Mouse (Mus musculus) urinary bladder, postnatal 14 days (tissue): Measurements from ENCODE around the gene Plekhn1.

Experiments used
- DNase-seq: peaks from one replicate; pipeline ENCODE4 v3.0.0; 2021; ENCODE audit warnings: low spot score

The Plekhn1 gene

DNA sequence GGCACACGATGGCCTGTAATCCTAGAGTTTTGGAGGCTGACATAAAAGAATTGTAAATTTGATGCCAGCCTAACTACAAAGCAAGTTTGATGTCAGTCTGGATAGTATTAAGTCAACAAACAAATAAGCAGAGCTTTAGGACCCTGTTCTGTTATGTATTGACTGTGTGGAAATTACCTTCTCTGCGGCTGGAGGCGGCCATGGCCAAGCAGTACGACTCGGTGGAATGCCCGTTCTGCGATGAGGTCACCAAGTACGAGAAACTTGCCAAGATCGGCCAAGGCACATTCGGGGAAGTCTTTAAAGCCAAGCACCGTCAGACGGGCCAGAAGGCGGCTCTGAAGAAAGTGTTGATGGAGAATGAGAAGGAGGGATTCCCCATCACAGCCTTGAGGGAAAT is 21.5 kb downstream of the Plekhn1 start:
- DNase-seq, result no peak

DNA sequence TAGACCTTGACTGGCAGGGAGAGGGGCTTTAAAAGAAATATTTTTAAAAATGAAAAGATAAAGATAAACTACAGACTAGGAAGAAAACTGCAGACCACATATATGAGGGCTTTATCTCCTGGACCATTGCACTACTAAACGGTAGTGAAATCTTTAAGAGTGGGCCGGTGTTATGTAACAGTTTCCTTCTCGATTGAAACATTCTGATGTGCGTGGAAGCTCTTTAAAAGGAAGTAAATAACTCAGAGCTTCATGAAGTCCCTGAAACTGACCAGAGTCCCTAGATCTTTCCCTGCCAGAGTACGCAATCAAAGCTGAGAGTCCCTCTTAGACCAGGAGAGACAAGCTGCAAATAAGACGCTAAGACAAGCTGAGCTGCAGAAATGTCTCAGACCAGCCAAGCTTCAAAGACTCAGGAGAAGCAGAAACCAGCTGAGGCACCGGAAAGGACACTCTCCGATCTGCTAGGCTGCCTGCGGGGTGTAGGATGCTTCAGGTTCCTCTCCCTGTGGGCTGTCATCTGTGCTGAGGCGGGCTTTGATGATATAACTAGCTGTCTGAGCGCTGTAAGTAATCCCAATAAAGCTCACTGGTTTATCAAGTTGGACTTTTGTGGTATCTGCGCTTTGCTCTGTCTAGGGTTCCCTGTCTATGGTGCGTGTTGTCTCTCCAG is 24.6 kb downstream of the Plekhn1 start:
- no peak for DNase-seq

DNA sequence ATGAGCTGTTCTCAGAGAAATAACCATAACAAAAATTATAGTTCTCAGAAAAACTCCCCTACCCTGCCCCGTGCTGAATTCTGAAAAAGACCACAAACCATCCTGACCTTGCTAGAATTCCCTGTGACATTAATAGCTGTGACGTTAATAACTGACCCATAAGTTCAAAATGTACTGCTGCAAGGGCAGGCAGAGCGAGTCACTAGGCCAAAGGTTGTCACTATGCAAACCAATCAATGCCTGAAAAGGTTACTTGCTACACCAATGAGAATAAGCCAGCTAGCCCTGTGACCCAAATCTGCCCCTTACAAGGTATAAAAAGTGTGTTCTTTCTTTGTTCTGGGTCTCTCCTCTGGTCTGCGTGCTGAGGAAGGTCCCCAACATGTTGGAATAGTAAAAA is 25.8 kb downstream of the Plekhn1 start:
- no peak for DNase-seq

DNA sequence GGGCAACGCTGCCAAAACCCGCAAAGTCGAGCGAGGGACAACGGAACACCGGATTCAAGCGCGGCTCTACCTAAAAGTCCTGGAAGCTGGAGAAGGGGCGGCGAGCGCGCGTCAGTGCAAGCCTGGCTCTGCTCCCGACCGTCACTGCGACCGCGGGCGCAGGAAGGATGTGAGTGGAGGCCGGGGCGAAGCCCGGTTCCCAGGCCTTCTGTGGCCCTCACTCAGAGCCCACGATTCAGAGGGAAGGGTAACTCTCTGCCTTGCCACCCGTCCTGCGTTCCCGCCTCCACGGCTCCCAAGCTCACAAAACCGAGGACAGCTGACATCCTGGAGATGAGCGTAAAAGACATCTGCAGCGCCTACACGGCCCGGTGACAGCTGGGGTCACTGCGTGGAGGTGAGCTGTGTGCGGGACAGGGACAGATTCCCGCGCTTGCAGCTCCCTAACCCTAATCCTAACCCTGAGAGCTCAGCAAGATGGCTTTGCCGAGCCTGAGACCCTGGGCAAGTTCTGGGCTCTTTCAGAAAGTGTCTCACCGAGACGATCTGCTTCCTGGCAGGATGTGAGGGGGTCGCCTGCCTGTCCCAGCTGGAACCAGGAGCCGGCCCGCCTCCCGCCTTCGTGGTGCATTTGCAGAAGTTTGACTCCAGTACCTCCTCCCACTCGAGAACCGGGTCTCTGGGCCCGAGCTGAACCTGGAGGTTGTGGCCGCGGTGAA is 31.1 kb downstream of the Plekhn1 start:
- DNase-seq, result peak; percentile 24

DNA sequence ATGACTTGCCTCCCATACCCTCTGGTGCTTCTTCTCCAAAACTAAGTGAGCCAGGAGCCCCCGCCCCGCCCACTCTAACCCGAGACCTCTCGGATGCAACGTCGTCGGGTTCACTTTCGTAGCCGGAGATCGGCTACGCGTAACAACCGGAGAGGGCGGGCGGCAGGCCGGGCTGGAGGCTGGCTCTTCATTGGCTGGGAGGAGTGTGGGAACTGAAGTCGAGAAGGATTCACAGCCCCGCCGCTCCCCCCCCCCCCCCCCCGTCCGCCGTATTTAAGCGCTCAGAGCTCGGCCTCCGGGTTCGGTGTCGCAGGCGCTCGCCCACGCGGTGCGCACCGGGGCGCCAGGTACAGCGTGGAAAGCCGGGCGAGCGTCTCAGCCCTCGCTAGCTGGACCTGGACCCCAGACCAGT is 31.6 kb downstream of the Plekhn1 start, which contains the start of gene AW011738:
Gene AW011738, plus strand, starts transcription at position 304 of the 412 bp plus-strand sequence.
- DNase-seq, result peak; percentile 70

DNA sequence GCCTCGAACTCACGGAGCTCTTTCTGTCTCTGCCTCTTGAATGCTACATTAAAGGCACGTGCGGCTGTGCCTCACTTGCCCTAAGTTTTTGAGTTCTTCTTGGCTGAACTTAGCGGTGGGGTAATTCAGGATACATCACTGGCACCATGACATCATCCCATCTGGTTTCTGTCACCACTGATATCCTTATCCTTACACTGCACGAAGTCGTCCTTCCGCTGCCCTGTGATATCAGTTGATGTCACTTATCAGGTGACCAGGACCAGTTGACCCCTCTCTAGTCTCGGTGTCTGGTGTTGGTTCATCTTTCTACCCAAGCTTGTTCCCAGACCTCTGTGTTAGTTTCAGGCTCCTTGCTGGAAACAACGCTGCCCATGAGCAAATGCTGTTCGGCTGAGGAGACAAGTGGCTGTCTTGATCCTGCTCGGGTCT is 32.2 kb downstream of the Plekhn1 start:
- no peak for DNase-seq

DNA sequence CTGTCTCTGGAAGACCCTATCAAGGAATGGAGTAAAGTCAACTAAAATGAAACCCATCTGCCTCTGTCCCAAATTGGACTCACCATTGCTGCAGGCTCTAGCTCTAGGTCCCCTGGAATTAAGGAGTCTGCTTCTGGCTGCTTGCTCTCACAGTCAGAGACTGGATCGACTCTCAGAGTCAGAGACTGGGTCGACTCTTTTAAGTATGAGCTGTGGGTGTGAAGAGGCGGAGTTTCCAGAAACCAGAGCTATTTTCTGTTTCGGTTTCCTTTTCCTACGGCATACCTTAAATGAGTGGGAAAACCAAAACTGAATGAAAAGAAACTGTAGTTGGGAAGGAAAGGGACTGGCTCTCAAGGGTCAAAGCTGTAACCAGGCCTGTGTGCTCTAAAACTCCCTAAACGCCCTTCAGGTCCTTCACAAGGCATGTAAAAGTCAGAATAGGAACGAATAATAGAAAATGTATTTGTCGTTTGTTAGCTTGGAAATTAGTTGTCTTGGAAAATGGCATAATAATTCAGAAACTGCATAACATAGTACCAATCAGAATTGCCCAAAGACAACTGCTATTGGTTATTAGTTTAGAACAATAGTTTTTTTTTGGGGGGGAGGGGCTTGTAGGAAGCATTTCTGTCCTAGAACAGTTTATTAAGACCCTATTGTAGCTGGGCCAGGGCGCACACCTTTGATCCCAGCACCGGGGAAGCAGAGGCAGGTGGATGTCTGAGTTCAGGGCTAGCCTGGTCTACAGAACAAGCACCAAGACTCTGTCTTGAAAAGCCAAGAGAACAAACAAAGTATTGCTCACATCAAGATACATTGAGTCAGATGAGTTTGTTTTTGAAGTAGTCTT is 33.8 kb downstream of the Plekhn1 start, which contains the start of gene Isg15:
Gene Isg15, minus strand, starts transcription at position 196 of the 853 bp plus-strand sequence.
- no peak for DNase-seq

DNA sequence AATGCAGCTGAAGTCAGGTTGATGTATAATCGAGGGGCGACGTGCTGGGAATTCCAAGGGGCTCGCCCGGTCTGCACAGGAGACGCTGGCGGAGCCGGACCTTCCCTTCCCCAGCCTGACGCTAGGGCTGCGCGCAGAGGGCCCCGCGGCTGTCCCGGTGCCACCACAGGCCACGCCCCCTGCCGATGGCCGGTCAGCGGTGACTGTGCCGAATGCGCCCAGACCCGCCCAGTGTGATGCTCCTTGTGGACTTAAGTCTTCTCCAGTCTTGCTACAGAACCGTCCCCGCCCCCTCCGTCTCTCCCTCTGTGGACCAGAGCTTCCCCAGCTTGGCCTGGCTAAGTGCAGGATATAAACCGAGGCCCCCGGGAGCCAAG is 36.8 kb downstream of the Plekhn1 start:
- peak; percentile 94 for DNase-seq

DNA sequence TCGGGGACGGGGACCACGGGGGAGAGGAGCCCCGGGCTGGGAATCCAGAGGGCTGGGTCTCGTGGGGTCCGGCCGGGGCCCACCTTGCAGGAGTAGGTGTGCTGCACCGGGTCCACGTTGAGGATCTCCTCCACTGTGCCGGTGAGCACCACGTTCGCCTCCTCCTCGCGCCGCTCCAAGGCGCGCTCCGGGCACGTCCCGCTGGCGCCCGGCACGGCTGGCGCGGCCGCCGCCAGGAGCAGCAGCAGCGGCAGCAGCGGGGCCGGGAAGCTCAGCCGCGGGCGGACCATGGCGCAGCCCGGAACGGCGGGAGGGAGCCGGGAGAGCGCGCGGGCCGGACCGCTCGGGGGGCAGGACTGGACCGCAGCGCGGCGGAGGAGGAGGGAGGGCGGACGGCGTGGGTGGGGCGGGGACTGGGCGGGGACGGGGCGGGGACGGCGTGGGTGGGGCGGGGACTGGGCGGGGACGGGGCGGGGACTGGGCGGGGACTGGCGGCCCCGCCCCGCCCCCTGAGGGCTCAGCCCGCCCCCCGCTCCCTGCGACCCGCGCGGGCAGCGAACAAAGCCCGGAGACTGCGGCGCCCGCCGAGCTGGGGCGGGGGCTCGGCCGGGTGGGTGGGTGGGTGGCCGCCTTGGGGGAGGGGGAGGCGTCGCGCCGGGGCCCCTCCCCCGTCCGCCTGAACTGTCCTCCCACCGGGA is 37.4 kb downstream of the Plekhn1 start, which contains the start of gene Agrn:
Gene Agrn, minus strand, starts transcription at position 358 of the 698 bp plus-strand sequence.
- DNase-seq, result peak; percentile 71

DNA sequence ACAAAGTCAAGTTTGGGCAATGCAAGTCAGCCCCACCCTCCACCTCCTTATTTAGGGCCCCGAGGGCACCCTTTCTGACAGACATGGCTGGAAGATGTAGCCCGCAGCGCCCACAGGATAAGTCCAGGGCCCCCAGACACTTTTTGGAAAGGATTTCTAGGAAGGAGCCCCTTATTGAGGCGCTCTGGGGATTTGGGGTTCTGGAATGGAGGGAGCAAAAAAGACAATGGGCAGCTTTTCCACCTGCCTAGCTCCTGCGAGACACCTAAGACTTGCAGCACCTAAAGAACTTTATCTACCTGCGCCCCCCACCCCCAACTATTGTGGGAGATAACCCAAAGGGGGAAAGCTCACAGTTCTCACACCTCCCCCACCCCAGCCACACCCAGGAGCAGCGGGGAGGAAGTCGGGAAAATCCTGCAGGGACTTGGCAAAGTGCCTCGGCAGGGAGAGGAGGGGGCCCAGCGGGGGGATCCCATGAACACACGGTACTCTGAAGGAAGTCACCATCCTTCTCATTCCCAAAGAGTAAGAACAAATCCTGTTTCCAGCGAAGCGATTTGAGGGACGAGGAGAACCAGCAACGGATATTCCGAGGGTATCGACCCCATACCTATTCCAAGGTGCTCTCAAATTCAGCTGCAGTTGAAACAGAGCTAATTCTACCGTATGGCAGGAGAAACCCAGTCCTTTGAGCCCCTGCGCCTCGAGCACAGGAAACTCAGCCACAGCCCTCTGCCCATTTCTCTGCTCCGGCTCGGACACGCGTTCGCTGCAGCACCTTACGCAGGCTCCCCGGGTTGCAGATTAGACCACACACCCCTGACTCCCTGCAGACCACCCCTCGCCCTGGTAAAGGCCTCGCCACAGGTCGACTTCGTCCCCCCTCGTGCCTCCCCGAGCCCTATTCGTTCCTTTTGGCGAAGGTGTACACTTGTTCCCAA is 38.5 kb downstream of the Plekhn1 start:
- peak; percentile 65 for DNase-seq

DNA sequence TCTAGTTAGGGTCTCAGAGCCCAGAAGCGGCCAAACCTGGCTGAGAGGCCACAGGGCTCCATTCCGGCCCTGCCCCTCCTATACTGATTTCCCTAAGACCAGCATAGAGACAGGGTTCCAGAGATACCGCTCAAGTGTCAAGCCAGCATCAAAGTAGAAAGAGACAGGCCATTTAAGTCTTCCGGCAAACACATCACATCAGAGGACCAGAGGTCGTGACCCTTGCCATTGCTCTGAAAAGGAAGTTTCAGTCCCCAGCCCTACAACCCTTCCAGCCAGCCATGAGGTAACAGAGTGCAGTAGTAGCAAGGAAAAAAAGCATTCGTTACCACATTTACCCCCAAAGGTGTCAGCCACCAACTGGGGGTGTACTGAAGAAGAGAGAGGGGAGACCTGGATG is 40.3 kb downstream of the Plekhn1 start:
- DNase-seq, result no peak

DNA sequence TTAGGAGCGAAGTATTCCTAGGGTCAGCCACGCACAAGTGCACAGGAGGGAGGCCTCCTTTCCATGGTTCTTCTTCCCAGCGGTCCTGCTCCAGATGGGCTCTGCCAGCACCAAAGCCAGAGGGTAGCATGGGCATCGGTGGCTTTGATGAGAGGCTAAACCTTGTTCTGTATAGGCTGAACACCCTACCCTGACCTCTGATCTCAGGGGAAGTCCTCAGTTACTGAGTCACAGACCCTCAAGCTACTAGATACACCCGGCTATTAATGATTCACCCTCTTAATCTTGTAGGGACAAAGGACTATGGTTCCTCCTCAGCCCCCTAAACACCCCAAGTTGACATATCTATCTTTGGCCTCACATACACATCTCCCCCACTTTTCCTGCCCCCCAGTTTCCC is 40.8 kb downstream of the Plekhn1 start:
- DNase-seq, result no peak

DNA sequence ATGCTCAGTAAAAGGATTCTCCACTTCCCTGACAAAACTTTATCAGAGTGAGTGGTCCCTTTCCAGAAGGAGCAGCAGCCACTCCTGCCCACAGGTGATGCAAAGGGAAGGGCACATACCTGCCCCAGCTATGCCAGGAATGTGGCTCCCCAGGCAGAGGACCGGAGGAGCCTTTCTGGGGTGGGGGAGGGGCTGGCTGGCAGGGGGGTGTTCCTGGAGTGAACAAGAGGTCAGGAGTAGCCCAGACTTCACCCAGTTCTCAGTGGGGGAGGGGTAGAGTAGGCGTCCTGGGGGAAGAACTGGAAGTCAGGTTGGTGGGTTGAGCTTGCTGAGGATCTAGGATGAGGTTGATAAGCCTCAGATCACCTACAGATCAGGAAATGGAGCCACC is 41.5 kb downstream of the Plekhn1 start:
- peak; percentile 60 for DNase-seq

DNA sequence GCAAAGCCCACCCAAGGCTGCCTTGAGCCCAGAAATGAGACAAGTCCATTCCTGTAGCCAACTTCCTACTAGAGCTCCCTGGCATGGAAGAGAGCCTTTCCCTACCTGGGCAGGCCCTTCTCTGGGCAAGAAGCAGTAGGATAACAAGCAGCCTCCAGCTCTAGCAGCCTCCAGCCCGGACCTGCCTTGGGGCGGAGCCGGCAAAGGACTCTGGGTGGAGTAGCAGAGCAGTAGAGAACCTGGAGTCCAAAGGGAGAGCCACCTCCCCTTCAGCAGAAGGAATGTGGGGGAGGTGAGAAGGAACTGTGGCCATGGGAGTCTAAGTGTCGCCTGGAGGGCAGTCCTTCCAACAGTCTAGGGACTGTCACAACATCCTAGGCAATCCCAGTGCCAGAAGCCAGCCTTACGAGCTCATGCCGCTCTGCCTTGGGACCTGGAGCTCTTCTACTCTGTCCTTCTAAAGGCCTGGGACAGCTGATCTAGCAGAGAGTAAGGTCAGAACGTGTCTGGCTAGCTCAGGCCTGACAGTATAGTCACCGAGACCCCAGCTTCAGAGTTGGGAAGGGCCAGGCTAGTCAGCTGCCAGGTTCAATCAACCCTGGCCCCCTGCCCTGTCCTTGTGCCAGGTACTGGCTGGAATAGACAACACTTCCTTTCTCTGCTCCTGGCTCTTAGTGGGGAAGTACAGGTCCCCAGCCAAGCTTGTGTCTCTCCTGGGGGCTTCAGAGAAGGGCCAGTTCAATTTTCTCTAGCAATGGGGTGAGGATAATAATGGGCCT is 42.0 kb downstream of the Plekhn1 start:
- peak; percentile 80 for DNase-seq

DNA sequence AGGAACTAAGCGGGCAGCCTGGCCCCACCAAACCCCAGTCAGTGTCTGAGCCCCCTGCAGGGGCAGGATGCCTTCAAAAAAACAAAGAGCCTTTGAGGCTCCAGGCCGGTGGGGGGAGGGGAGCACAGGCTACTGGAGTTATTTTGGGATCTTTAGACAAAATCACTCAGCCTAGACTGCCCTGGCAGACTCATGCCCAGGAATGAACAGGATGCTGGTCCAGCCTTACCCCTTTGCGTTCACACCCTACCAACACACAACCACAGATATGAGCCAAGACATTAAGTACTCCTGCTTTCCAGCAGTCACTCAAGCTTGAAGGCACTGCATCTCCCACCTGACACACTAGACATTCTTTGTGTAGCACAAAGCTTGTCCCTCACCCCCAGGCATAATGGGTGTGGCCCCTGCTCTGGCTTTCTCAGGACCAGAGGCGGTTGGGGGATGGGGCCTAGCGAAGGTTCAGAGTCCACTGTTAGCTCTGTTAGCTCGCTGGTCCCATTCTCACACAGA is 45.8 kb downstream of the Plekhn1 start:
- no peak for DNase-seq

DNA sequence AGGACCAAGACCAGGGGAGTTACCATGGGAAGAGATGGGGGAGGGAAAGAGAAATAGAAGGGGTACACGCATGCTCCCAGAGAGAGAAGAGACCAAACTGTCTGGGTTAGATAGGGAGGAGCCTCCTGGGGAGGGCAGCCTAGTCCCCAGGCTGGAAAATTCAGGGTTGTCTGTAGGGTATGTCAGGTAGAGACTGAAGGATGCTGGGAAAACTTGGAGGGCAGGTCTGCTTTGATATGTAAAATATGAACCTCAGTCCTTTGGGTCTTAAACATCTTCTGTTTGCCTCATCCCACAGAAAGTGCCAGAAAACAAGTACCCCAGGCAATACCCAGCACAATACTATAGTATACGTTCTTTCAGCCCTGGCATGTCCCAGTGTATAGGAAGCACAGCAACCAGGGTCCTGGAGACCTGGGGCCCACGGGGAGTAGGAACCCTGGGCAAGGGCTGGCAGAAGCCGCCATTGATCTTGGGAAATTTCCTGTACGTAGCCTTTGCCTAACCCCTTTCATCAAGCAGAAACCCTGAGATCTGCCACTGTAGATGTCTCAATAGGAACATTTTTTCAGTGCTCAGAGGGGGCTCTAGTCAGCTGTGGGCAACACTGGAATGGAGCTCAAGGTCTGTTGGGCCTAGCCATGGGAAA is 46.4 kb downstream of the Plekhn1 start:
- no peak for DNase-seq

DNA sequence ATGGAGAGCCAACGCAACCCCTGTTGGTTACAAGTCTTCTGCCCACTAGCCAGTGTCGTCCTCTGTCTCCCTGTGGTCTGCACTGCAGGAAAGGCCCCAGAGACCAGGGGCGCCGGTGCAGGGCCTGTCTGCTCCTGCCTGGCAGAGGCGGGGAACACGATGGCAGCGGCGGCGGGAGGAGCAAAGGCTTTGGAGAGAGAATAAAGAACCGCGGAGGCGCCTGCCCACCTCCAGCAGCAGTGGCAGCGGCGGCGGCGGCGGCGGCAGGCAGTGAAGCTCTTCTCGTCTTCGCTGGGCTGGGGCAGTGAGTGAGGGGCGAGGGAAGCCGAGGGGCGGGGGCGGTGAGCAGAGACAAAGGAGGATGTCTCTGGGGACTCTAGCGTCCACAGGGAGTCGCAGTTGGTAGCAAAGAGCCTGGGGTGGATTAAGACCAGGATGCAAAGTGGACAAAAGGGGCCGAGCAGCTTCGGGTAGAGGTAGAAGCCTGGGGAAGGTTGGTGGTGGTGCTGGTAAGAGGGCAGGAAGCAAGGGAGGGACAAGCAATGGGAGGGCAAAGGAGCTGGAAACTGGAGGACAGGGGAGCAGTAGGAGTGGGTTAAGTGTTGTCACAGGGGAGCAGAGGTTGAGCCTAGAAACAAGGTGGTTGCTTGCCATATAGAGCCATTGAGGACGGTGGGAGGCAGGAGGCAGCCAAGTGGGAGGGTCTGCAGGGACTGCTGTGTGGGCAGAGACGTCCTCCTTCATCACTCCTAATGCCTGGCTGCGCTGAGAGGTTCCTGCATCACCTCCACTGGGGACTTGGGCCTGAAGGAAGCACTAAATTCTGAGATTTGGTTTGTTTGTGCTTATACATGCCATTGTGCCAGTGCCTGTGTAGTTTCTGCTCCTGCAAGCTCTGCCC is 48.5 kb downstream of the Plekhn1 start:
- DNase-seq, result no peak

DNA sequence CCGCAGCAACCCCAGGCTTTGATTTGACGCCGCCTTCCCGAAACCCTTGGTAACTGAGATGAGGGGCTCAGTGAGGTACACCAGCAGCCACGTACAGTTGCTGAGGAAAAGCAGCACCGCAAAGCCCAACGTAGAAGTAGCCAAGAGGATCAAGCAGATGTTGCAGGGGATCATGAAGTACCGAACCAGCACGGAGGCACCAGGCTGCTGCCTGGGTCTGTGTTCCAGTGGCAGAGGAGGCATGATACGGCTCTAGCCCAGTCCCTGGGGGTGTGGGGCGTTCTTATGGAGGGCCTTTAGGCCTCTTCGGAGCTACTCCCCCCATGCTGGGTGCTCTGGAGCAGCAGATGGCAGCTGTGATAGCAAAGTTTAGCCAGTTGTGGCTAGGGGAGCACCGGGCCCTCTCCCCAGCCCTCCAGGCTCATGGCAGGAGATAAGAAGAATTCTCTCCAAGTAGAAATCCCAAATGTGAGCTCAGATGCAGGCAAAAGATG is 49.2 kb downstream of the Plekhn1 start:
- no peak for DNase-seq
